Mouse (Mus musculus) intestine, embryonic 15.5 days (tissue): Measurements from ENCODE around the gene P3h2. TPM values are rescaled to one million over a fixed set of nuclear protein-coding genes. Genes with fewer than 3 reads are reported as not detected.

Experiments used
- ATAC-seq: fragments of 200-750 bp; cut with Nextera tagmentation; 2 replicates; pipeline ENCODE4 v1.8.0; 2017; ENCODE audit warnings: moderate TSS enrichment, moderate library complexity
- H3K27ac ChIP-seq: fragments of 300-500 bp; sonication (generic); 2 replicates; pipeline ENCODE4 v1.5.1; 2015; ENCODE audit warnings: mild to moderate bottlenecking, inconsistent platforms
- H3K27me3 ChIP-seq: fragments of 300-500 bp; sonication (generic); replicated peaks from 2 replicates; pipeline ENCODE4 v1.6.1; 2015; ENCODE audit warnings: inconsistent platforms
- H3K36me3 ChIP-seq: fragments of 300-500 bp; sonication (generic); 2 replicates; pipeline ENCODE4 v1.6.1; 2015; ENCODE audit warnings: inconsistent platforms
- H3K4me1 ChIP-seq: fragments of 300-500 bp; sonication (generic); replicated peaks from 2 replicates; pipeline ENCODE4 v1.6.1; 2015; ENCODE audit warnings: inconsistent platforms
- H3K4me2 ChIP-seq: fragments of 300-500 bp; sonication (generic); replicated peaks from 2 replicates; pipeline ENCODE4 v1.6.1; 2015; ENCODE audit warnings: mild to moderate bottlenecking, inconsistent platforms
- H3K4me3 ChIP-seq: fragments of 300-500 bp; sonication (generic); replicated peaks from 2 replicates; pipeline ENCODE4 v1.5.1; 2015; ENCODE audit warnings: inconsistent platforms
- H3K9ac ChIP-seq: fragments of 300-500 bp; sonication (generic); 2 replicates; pipeline ENCODE4 v1.6.1; 2015; ENCODE audit warnings: inconsistent platforms
- H3K9me3 ChIP-seq: fragments of 300-500 bp; sonication (generic); 2 replicates; pipeline ENCODE4 v1.6.1; 2016; ENCODE audit warnings: inconsistent platforms
- WGBS: fragments of 180-500 bp; shearing (Covaris S2); methylation state at CpG from one replicate; pipeline ENCODE4 v1.1.7; 2015; 5-methylcytosine and 5-hydroxymethylcytosine counted together
- polyA plus RNA-seq: library from polyadenylated mRNA; unstranded; fragments of >200 nt; fragmentation: Nextera tagmentation; extraction: Ambion mirVana; gene quantifications from 2 replicates; pipeline ENCODE4 v1.2.1, GENCODE M21; 2015

Gene P3h2
- polyA plus RNA-seq, 1 experiment from 2014 or later, result 3.0 TPM

GRCm38 (mm10) chr16:26060239-26061085 lies 45.1 kb downstream of the P3h2 start:
- Histone ChIP-seq H3K9me3 (no peaks in the 10 kb centered on the region), H3K4me2 (no peak overlapping the region), H3K27ac (no peak overlapping the region), H3K36me3 (no peaks in the 10 kb centered on the region), H3K4me1 (no peaks in the 10 kb centered on the region), H3K9ac (no peak overlapping the region), H3K4me3 (no peak overlapping the region), H3K27me3 (no peaks in the 10 kb centered on the region)
- WGBS, result 83% methylated on average over 5 of the region's 5 CpGs
- no peak for ATAC-seq

GRCm38 (mm10) chr16:26053631-26054030 lies 52.0 kb downstream of the P3h2 start:
- ATAC-seq, result no peak
- Histone ChIP-seq H3K9ac (no peak overlapping the region), H3K4me2 (no peak overlapping the region), H3K9me3 (no peaks in the 10 kb centered on the region), H3K4me3 (no peak overlapping the region), H3K27ac (0 out of 2 replicates have a peak overlapping the region, but pooled peaks have one; percentile 9), H3K36me3 (no peaks in the 10 kb centered on the region), H3K4me1 (0 out of 2 replicates have a peak, but pooled peaks cover 2% of the 10 kb centered on the region), H3K27me3 (no peaks in the 10 kb centered on the region)
- WGBS, result 34% methylated on average over 3 of the region's 3 CpGs

GRCm38 (mm10) chr16:26049393-26050087 lies 56.0 kb downstream of the P3h2 start:
- 42% methylated on average over 5 of the region's 5 CpGs for WGBS
- no peak overlapping the region for H3K4me2 ChIP-seq
- ATAC-seq, result no peak
- 0 out of 2 replicates have a peak, but pooled peaks cover 2% of the 10 kb centered on the region for H3K4me1 ChIP-seq
- H3K9me3 ChIP-seq, result no peaks in the 10 kb centered on the region
- H3K27ac ChIP-seq, result no peak overlapping the region
- no peaks in the 10 kb centered on the region for H3K27me3 ChIP-seq
- no peak overlapping the region for H3K9ac ChIP-seq
- H3K36me3 ChIP-seq, result no peaks in the 10 kb centered on the region
- no peak overlapping the region for H3K4me3 ChIP-seq

- Histone ChIP-seq H3K9me3 (no peaks in the 10 kb centered on the region), H3K4me1 (0 out of 2 replicates have a peak, but pooled peaks cover 2% of the 10 kb centered on the region), H3K36me3 (no peaks in the 10 kb centered on the region), H3K27ac (no peak overlapping the region), H3K9ac (no peak overlapping the region), H3K4me2 (no peak overlapping the region), H3K27me3 (no peaks in the 10 kb centered on the region), H3K4me3 (no peak overlapping the region)
- peak; percentile 31; the same call in 1 of the 2 replicates for ATAC-seq
- WGBS, result 41% methylated on average over 3 of the region's 3 CpGs
Measured at GRCm38 (mm10) chr16:26047870-26048269, 57.7 kb downstream of the P3h2 start.

GRCm38 (mm10) chr16:26047396-26047795 lies 58.2 kb downstream of the P3h2 start:
- H3K9me3 ChIP-seq, result no peaks in the 10 kb centered on the region
- no peaks in the 10 kb centered on the region for H3K27me3 ChIP-seq
- no peak overlapping the region for H3K27ac ChIP-seq
- H3K4me1 ChIP-seq, result 0 out of 2 replicates have a peak, but pooled peaks cover 2% of the 10 kb centered on the region
- H3K9ac ChIP-seq, result no peak overlapping the region
- no peak for ATAC-seq
- no peak overlapping the region for H3K4me2 ChIP-seq
- no peak overlapping the region for H3K4me3 ChIP-seq
- 70% methylated on average over 1 of the region's 1 CpGs for WGBS
- no peaks in the 10 kb centered on the region for H3K36me3 ChIP-seq

- WGBS, result 44% methylated on average over 2 of the region's 2 CpGs
- H3K4me1 ChIP-seq, result 0 out of 2 replicates have a peak, but pooled peaks cover 6% of the 10 kb centered on the region
- H3K4me3 ChIP-seq, result no peak overlapping the region
- no peaks in the 10 kb centered on the region for H3K36me3 ChIP-seq
- H3K9me3 ChIP-seq, result no peaks in the 10 kb centered on the region
- no peak overlapping the region for H3K27ac ChIP-seq
- H3K9ac ChIP-seq, result no peak overlapping the region
- no peaks in the 10 kb centered on the region for H3K27me3 ChIP-seq
- H3K4me2 ChIP-seq, result no peak overlapping the region
- no peak for ATAC-seq
Measured at GRCm38 (mm10) chr16:26041929-26042303, 63.7 kb downstream of the P3h2 start.

- 53% methylated on average over 12 of the region's 12 CpGs for WGBS
- ATAC-seq, result no peak
- Histone ChIP-seq H3K4me1 (0 out of 2 replicates have a peak, but pooled peaks cover 6% of the 10 kb centered on the region), H3K27ac (peak overlapping the region; percentile 9; the same call in 1 of the 2 replicates), H3K27me3 (no peaks in the 10 kb centered on the region), H3K9me3 (no peaks in the 10 kb centered on the region), H3K4me3 (no peak overlapping the region), H3K36me3 (no peaks in the 10 kb centered on the region), H3K9ac (no peak overlapping the region), H3K4me2 (no peak overlapping the region)
Measured at GRCm38 (mm10) chr16:26041021-26041928, 64.3 kb downstream of the P3h2 start.

- Histone ChIP-seq H3K4me2 (no peak overlapping the region), H3K4me1 (0 out of 2 replicates have a peak, but pooled peaks cover 6% of the 10 kb centered on the region), H3K36me3 (no peaks in the 10 kb centered on the region), H3K27ac (no peak overlapping the region), H3K9ac (no peak overlapping the region), H3K4me3 (no peak overlapping the region), H3K9me3 (no peaks in the 10 kb centered on the region), H3K27me3 (no peaks in the 10 kb centered on the region)
- WGBS, result 75% methylated on average over 3 of the region's 3 CpGs
- no peak for ATAC-seq
Measured at GRCm38 (mm10) chr16:26039320-26039719, 66.3 kb downstream of the P3h2 start.

- H3K4me2 ChIP-seq, result no peak overlapping the region
- H3K36me3 ChIP-seq, result no peaks in the 10 kb centered on the region
- no peaks in the 10 kb centered on the region for H3K4me1 ChIP-seq
- no peaks in the 10 kb centered on the region for H3K27me3 ChIP-seq
- peak overlapping the region; percentile 72; the same call in 1 of the 2 replicates for H3K27ac ChIP-seq
- 34% methylated on average over 3 of the region's 3 CpGs for WGBS
- H3K9ac ChIP-seq, result no peak overlapping the region
- peak; percentile 71 for ATAC-seq
- no peak overlapping the region for H3K4me3 ChIP-seq
- H3K9me3 ChIP-seq, result no peaks in the 10 kb centered on the region
Measured at GRCm38 (mm10) chr16:26035525-26035924, 70.1 kb downstream of the P3h2 start.

GRCm38 (mm10) chr16:26035079-26035478 lies 70.5 kb downstream of the P3h2 start:
- peak; percentile 56; the same call in 1 of the 2 replicates for ATAC-seq
- Histone ChIP-seq H3K4me1 (no peaks in the 10 kb centered on the region), H3K9me3 (no peaks in the 10 kb centered on the region), H3K4me2 (no peak overlapping the region), H3K4me3 (no peak overlapping the region), H3K27ac (peak overlapping the region; percentile 72), H3K36me3 (no peaks in the 10 kb centered on the region), H3K9ac (no peak overlapping the region), H3K27me3 (no peaks in the 10 kb centered on the region)
- 42% methylated on average over 5 of the region's 5 CpGs for WGBS

- Histone ChIP-seq H3K9ac (no peak overlapping the region), H3K27ac (no peak overlapping the region), H3K4me1 (no peaks in the 10 kb centered on the region), H3K4me2 (no peak overlapping the region), H3K36me3 (no peaks in the 10 kb centered on the region), H3K27me3 (no peaks in the 10 kb centered on the region), H3K9me3 (no peaks in the 10 kb centered on the region), H3K4me3 (no peak overlapping the region)
- WGBS, result 40% methylated on average over 2 of the region's 2 CpGs
- ATAC-seq, result no peak
Measured at GRCm38 (mm10) chr16:26029424-26030012, 76.1 kb downstream of the P3h2 start.
